Mouse (Mus musculus) adipocyte (in vitro differentiated cells): ENCODE data around the gene St3gal2.
"Not testable (repeated sequence)": the region's sequence is repeated elsewhere in the genome, so short reads cannot be mapped to it uniquely, and the experiment has no call there.

Experiments used
- DNase-seq: peaks from one replicate; pipeline ENCODE4 v3.0.0-alpha.2; 2016; ENCODE audit warnings: low spot score

Gene St3gal2

DNA sequence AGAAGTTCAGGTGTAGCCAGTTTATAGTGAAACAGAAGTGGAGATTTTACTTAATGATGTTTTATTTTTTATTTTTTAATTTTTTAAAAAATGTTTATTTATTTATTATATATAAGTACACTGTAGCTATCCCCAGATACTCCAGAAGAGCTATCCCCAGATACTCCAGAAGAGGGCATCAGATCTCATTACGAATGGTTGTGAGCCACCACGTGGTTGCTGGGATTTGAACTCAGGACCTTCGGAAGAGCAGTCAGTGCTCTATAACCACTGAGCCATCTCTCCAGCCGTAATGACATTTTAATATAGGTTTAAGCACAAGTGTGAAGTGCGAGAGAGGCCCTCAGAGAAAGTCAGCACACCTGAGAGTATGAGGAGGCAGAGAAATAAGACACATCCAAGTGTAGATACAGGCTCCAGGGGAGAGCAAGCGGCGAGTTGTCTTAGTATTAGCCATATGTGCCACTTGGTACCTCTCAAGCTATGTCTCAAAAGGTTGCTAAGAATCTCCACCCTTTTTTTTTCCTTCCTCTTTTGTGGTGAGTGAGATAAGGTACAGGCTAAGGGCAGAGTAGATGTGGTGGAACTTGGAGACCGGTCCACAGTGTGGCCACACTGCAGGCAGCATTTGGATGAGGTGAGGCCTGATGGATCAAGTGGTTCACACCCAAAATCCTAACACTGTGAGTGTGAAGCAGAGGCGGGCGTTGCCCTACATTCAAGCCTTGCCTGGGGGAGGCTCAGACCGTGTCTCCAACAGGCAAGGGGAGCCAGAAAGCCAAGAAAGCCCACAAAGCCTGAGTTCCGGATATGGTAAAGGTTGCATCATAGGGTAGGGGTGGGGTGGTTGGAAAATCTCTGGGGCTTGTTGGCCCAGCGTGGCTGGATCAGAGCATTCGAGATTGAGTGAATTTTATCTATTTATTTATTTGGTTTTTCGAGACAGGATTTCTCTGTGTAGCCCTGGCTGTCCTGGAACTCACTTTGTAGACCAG, 7.8 kb upstream of the St3gal2 start:
- no peak for DNase-seq

DNA sequence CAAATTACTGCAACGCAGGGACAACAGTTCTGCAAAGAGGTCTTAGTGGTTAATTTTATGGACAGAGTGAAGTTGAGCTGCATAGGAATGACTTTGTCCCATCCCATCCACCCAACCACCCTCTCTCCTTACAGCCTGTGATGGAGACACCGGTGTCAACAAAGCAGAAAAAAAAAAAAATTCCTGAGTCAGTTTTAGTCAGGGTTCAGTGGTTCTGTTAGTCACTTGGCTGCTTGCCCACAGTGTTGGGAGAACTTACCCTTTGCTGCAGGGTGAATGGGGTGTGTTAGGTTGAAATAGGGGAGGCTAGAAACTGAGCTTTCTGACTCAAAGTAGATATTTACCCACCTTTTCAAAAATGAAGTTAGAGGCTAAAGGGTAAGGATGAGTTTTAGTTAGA, 2.3 kb upstream of the St3gal2 start:
- peak; percentile 72 for DNase-seq

DNA sequence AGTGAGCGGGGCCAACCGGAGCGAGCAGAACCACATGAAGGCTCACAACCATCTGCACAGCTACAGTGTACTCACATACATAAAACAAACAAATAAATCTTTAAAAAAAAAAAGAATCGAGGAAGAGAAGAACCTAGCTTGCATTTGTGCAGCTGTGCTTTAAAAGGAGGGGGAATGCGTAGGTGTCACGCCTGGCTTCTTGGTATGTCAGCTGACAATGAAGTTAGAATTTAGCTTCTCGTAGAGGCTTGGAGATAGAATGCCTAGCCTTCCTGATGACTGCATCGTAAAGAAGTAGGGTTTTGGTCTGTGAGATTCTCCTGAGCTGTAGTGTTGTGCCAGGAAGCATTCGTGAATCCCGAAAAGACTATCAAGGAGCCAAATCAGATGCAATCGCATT, 1.7 kb upstream of the St3gal2 start:
- DNase-seq = no peak

DNA sequence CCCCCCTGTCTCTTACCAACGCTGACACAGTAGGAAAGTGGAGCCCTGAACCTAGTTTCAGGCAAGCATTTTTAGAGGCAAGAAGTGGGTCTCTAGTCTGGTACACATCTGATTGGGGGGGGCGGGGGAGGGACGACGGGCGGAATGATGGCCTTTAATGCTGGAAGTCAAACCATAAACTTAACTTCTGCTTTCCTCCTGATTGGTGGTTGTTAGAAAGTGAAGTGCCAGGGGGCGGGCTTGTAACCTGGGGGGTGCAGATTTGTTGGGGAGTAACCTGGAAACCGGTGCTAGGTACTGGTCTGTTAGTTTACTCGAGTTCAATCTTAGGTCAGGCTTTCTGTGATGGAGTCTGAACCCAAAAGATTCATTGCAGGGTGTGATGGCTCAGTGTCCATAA, 1.3 kb upstream of the St3gal2 start:
- DNase-seq = no peak

DNA sequence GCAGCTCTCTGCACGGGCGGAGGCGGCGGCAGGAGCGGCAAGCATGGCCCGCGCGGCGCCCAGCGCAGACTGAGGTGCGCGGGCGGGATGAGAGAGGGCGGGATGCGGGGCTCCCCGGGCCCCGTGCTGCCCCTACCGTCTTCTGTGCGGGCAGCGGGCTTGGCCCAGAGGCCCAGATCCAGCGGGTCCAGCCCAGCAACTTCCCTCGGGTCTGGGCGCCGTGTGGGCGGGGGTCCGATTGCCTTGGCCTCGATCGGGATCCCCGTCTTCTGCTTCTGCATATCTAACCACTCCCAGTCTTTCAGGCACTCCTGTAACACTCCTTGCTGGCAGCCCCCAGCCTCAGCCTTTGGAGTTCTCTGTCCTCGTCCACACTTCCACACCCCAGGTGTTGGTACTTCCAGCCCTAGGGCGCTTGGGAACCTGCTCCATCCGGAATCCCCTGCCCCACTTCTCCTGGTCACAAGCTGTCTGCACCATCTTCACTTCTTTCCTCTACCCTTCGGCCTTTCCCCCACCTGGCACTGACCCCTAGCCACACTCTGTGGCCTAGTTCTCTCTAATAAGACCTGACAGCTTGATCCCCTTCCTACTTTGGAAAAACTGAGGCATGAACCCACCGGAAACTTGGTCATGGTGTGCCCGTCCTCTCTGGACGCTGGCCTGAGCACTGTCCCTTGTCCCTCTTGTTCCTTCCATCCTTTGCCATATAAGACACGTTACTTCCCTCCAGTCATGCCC, 480 bp downstream of the St3gal2 start:
- DNase-seq = peak; percentile 76

DNA sequence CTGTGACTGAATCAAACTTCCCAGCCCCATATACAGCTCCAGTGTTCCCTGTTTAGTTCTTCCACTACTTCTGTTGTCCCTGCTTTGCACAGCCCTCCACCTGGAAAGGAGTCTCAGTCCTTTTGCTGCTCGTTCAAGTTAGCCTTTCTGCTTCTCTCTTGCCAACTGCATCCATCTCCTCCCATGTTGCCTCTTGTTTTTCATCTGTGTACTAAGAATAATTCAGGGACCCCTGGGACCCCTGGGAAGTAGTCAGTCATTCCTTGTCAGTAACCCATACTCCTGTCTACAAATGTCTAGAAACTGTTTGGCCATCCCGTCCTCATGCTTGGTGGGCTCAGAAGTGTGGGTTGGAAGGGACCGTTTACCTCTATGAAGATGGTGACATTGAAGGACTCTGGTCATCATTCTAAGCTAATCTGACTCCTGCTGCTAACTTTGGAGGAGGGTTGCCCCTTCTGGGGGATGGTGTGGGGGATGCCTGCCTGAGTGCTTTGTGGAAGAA, 1.1 kb downstream of the St3gal2 start:
- no peak for DNase-seq

DNA sequence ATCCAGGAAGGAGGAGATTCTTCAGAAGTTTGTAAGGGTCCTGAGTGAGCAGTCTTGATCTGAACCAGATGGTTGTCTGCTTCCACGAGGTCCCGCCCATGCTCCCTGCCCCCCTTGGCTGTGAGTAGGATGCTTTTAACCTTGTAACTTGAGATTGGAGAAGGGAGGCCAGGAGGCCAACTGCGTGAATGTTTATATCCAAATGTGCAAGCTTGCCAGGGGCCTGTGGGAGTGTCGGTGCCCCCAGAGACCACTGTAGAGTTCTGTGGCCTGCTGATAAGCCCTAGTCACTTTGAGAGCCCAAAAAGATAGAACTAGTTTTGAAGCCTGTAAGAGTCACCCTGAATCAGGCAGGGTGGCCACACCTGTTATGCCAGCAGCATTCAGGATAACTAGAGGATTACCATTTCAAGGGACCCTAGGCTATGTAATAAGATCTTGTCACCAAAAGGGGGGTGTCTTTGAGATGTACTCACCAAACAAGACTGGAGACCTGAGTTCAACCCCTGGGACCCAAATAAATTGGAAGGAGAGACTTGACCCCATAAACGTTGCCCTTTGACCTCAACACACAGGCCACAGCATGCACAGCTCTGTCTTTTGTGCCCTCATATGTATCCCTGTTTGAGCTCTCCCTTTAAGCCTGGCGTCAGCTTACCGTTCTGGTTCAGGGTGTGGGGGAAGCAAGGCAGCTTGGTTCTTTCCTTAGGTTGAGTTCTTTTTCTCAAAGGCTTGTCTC, 1.9 kb downstream of the St3gal2 start:
- peak; percentile 66 for DNase-seq

DNA sequence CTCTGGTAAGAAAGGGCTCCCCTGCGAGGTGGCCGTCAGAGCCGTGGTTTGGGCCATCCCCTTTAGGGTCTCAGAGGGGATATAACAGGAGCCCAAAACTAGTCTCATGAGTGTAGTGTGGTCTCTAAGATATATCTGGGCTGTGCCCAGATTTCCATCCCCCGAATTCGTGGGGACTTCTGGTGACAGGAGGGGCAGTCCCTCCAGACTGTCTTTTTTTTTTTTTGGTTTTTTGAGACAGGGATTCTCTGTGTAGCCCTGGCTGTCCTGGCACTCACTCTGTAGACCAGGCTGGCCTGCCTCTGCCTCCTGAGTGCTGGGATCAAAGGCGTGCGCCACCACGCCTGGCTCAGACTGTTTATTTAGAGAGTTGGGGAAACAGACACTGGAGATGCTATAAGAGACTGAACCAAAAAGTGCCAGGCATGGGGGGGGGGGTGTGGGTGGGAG, 6.0 kb downstream of the St3gal2 start:
- DNase-seq = no peak

DNA sequence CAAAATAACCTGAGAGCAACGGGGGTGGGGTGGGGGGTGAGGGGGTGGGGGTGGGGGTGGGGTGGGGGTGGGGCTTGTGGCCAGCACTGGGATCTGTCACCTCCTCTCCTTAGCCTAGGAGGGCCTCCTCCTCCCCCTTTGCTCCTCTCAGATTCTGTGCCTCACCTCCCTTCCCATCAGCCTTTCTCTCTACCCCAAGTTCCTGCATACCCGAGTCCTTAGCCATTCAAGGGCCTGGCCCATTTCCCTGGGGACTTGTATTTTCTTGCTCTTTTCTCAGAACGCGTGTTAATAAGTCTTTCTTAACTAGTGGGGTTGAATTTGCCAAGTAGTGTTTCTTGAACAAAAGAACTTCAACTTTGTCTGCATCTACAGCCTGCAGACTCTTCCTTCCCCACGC, 7.0 kb downstream of the St3gal2 start:
- peak; percentile 71 for DNase-seq

DNA sequence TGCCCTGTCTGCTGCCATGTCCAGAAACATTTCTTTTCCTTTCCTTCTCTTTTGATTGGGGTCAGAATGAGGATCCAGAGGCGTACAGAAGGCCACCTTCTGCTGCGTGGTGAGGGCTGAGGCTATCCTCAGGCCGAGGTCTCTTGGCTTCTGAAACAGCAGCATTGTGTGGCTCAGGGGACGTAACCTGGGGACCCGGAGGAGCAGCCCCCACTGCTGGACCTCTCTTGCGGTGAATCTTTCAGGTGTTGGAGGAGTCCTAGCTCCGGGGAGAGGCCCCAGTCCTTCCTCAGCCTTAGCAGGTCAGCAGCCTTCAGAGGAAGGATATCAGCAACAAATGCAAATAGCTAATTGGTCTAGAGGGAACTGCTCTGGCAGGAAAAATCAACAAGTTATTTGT, 8.7 kb downstream of the St3gal2 start:
- DNase-seq = no peak

DNA sequence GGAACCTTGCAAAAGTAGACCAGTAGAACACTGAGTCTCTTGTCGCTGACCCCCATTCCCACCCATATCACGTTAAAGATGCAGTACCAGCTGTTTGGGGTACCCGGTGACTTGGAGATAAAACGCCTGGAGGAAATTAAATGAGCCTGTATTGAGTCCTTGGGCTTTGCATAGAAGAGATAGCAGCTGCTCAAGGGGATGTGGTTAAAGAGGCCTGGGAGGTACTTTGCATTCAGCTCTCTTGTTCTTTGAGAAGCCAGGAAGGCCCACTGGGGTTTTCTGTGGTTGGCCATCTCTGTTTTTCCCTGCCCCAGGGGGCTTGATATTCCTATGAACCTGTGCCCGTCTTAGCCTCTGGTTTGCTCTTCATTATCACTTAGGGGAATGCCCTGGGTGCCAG, 9.3 kb downstream of the St3gal2 start:
- DNase-seq = no peak

DNA sequence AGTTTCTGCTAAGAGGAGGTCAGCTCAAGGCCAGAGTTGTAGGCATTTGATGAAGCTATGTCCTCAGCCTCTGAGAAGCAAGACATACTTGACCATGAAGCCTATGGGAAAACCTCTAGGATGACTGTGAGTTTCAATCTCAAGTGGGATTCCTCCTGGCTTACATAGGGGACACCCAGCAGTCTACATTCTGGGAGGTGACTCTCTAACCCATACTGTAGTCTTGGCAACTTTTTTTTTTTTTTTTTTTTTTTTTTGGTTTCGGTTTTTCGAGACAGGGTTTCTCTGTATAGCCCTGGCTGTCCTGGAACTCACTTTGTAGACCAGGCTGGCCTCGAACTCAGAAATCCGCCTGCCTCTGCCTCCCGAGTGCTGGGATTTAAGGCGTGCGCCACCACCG, 9.9 kb downstream of the St3gal2 start:
- DNase-seq = not testable (repeated sequence)

DNA sequence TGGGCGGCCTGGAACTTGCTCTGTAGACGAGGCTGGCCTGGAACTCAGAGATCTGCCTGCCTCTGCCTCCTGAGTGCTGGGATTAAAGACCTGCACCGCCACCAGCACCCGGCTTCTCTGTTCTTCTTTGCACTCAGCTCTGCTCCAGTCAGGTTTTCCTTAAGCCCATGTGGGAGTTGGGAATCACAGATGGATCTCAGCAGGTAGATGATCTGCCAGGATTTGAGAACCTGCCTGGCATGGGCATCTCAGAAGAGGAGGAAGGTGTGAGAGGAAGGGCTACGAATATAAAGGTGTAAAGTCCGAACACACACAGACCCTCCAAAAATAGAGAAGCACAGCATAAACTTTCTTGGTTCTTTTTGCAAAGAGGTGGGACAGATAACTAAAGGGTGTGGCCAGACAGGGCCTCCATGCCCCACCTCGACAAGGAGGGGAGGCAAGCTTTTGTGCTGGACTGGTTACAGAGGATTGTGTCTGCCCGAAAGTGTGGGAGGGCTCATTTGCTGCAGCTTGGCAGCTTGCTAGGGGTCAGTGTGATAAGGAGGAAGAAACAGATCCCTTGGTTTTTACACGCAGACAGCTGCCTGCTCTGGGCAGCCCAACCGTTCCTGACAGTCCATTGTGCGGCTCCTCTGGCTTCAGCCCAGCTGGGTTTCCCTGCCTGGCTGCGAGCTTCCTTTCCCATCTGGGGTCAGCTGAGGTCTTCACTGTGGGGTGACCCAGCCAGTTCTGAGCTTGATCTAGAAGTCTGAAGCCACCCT, 11.6 kb downstream of the St3gal2 start:
- peak; percentile 75 for DNase-seq

DNA sequence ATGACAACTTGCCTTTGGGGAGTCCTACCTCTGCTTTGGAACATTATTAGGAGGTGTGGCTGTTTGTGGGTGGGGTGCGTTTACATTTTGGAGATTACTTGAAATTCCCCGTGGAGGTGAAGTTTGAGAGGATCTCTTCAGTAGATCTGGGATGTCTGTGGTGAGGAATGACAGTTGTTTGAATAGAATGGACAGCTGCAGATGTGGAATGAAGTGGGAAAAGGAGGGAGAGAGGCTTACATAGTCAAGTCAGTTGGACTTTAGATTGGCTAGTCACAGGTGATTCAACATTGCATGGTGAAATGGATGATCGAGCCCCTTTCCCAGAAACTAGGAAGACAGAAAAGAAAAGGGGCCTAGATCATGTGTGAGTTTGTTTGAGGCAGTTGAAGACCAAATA, 12.7 kb downstream of the St3gal2 start:
- no peak for DNase-seq

DNA sequence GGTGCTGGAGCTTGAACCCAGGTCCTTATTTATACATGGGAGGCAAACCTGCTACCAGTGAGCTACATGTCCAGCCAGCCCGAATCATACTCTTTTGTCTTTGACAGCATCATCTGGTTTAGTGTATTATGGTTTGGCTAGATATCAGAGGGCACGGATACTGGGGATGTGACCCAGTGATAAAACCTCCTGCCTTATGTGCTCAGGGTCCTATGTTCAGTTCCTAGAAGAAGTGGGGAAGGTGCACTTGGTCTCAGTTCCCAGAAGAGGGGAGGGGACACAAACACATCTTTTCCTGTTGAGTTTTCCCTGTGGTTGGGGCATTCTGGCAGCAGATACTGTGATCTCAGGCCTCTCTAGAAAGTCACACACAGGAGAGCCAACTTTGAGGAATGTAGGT, 13.6 kb downstream of the St3gal2 start:
- DNase-seq = no peak

DNA sequence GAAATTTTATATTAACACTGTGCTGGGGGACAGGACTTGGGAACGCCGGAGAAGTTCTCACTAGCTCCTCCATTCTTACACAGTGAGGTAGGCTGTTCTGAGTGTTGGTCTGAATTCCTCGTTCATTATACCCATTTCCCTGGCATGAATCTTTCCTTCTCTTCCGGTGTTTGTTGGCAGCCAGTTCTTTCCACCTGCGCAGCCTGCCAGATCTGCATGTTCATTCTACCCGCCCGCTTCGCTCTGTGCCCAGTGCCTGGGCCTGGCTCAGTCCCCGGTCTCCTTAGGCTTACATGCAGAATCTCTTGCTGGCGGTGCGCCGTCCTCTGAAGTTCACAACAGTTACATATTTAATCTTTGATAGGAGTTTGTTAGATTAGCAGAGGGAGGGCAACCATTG, 16.5 kb downstream of the St3gal2 start:
- no peak for DNase-seq

DNA sequence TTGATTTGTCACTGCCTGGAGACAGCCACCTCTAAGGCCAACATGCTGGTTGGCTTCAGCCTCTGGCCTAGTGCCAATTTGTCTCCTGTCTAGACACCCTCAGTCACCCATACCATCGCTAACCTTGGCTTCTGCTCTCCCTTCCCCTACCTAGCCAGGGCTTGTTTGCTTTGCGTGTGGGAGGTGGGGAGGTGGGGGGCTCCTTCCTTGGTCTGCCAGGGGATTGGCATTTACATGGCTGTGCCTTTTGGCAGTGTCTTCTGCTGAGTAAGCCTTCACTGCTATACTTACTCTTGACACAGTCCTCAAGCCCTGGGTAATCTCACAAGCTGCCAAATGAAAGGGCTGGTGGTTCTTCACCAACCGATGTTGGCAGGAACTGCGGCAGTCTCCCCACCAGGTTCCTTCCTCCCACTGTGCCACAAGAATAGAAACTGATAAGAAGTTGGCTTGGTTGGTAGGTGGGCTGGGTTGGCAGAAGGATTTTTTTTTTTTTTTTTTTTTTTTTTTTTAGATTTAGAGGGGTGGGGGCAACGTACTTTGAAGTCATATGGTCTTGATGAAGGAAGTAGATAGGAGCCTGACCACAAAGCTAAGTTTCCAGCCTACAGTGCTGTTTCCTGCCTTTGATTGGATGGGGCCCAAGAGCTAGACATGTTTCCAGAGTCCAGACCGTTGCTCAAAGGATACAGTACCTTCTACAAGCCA, 19.3 kb downstream of the St3gal2 start:
- peak; percentile 80 for DNase-seq

DNA sequence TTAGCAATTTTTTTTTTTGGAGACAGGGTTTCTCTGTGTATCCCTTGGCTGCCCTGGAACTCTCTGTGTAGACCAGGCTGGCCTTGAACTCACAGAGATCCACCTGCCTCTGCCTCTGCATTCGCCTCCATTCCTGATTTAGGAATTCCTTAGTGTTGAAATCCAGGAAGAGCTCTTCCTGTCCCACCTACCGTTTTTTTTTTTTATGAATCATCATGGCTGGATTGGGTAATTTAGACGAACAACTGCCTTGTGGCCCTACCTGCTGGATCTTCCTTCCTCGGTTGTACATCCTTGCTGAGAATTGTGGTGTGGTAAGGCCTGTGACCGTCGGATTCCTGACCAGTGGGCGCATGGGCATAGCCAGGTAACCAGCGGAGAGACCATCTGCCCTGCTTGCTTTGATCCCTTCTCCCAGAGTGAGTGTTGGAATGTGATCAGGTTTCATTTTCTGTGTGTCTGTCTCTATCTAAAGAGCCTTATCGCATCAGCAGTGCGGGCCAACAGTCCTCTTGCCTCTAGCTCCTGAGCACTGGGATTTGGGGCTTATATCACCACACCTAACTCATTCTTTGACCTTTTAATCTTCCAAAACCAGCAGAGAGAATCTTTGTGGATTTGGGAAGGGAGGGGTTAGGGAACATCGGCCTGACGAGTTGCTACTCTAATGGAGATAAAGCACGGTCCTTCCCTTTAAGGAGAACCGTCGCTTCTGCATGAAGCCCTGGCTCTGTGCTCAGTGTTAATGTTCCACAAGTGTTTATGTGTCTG, 21.1 kb downstream of the St3gal2 start:
- no peak for DNase-seq

DNA sequence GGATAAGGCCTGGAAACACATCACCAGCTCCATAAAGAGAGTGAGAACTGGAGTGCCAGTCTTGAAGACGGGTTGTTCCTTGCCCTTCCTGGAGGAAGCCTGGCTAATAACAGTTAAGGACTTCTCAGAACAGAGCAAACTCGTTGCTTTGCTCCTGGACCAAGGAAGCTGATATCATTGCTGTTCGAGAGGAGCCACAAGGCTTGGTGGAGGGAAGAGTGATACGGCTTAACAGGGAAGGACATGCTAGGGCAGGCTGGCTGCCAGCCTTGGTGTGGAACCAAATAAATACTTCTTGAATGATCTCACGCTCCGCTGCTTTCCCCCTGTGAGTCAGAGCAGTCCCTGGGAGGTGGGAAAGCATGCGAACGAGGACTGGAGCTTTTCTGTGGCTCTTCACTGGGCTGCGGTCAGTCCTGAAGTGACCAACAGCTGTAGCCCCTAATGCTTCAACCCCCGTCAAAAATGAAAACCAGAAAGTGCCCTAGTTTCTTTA, 21.8 kb downstream of the St3gal2 start:
- DNase-seq = peak; percentile 85
